Mouse (Mus musculus) adrenal gland, postnatal 36 days (tissue): ENCODE data around the gene Vmn2r121. TPM values are rescaled to one million over a fixed set of nuclear protein-coding genes. Genes with fewer than 3 reads are reported as not detected.

Experiments used
- DNase-seq, 2 experiments: peaks; one replicate each; pipeline ENCODE4 v3.0.0; 2021; ENCODE audit warnings: mixed read lengths in 1 of 2
- long read RNA-seq, 2 experiments: library from polyadenylated mRNA; stranded (forward); transcript quantifications; one replicate each; pipeline ENCODE4 v2.0.0; 2021; ENCODE audit warnings: borderline sequencing depth in 2 of 2
- total RNA-seq, 2 experiments: library from RNA; stranded (reverse); gene quantifications; 2 replicates each; pipeline ENCODE4 v1.2.3; 2021

Gene Vmn2r121
- not detected for total RNA-seq
- long read RNA-seq, experiment 1: 0 reads
- long read RNA-seq, experiment 2: 0 reads

GRCm38 (mm10) chrX:124135852-124136251, at the start of gene Vmn2r121:
Vmn2r121 (minus strand) TSS chrX:124135952.
- no peak for DNase-seq
